Mouse (Mus musculus): ENCODE measurements around the gene Hoxa5.

Hoxa5 gene

GRCm38 (mm10) chr6:52240389-52241000 lies 36.1 kb upstream of the Hoxa5 start, which contains the start of gene Hoxa10:
Gene Hoxa10, minus strand, starts transcription at chr6:52240854.
- DNase-seq (ENCODE audit: low read depth, low spot score) = peak; percentile 88

- DNase-seq (ENCODE audit: low read depth, low spot score) = no peak
These were observed 35.4 kb upstream of the Hoxa5 start for GRCm38 (mm10) chr6:52239625-52240388.

- DNase-seq (ENCODE audit: low read depth, low spot score) = no peak
These were observed 34.6 kb upstream of the Hoxa5 start for GRCm38 (mm10) chr6:52238976-52239375.

- DNase-seq (ENCODE audit: low read depth, low spot score) = no peak
These were observed 33.8 kb upstream of the Hoxa5 start for GRCm38 (mm10) chr6:52238155-52238545.

GRCm38 (mm10) chr6:52237346-52238154 lies 33.2 kb upstream of the Hoxa5 start:
- DNase-seq (ENCODE audit: low read depth, low spot score) = no peak

GRCm38 (mm10) chr6:52236806-52237205 lies 32.4 kb upstream of the Hoxa5 start:
- DNase-seq (ENCODE audit: low read depth, low spot score) = no peak

GRCm38 (mm10) chr6:52235866-52236265 lies 31.5 kb upstream of the Hoxa5 start:
- no peak for DNase-seq (ENCODE audit: low read depth, low spot score)

- DNase-seq (ENCODE audit: low read depth, low spot score) = no peak
These were observed 30.9 kb upstream of the Hoxa5 start for GRCm38 (mm10) chr6:52235267-52235666.

- DNase-seq (ENCODE audit: low read depth, low spot score) = no peak
These were observed 30.2 kb upstream of the Hoxa5 start for GRCm38 (mm10) chr6:52234428-52235140.

GRCm38 (mm10) chr6:52233546-52234427 lies 29.4 kb upstream of the Hoxa5 start:
- no peak for DNase-seq (ENCODE audit: low read depth, low spot score)

GRCm38 (mm10) chr6:52232984-52233545 lies 28.7 kb upstream of the Hoxa5 start:
- no peak for DNase-seq (ENCODE audit: low read depth, low spot score)

GRCm38 (mm10) chr6:52232568-52232965 lies 28.2 kb upstream of the Hoxa5 start:
- no peak for DNase-seq (ENCODE audit: low read depth, low spot score)

GRCm38 (mm10) chr6:52231885-52232567 lies 27.6 kb upstream of the Hoxa5 start:
- DNase-seq (ENCODE audit: low read depth, low spot score) = no peak

GRCm38 (mm10) chr6:52230516-52231165 lies 26.3 kb upstream of the Hoxa5 start, which contains the start of gene Hoxa9:
Gene Hoxa9, minus strand, starts transcription at chr6:52231089.
- DNase-seq (ENCODE audit: low read depth, low spot score) = no peak

GRCm38 (mm10) chr6:52229558-52230416 lies 25.4 kb upstream of the Hoxa5 start:
- DNase-seq (ENCODE audit: low read depth, low spot score) = no peak

GRCm38 (mm10) chr6:52228475-52229465 lies 24.4 kb upstream of the Hoxa5 start:
- DNase-seq (ENCODE audit: low read depth, low spot score) = no peak

Data from embryo, embryonic 11.5 days (tissue).